Mouse (Mus musculus) kidney, adult 2 months (tissue): ENCODE measurements at regions not wholly inside any gene's neighbourhood (a gene's known extent, or its start where the extent isn't known, plus 50 kb on each side); places are given as distances from the start of the nearest gene placed in this dataset.
"Not testable (repeated sequence)": the region's sequence is repeated elsewhere in the genome, so short reads cannot be mapped to it uniquely, and the experiment has no call there.

ENCODE experiments used
- DNase-seq: peaks from one replicate; pipeline ENCODE4 v3.0.0; 2021
- H3K27ac ChIP-seq: fragments of 200-500 bp; 2 replicates; pipeline ENCODE4 v1.5.1; 2012; ENCODE audit warnings: low read depth, low read length, control low read depth, inconsistent platforms; ENCODE audit not compliant: insufficient read depth
- H3K27me3 ChIP-seq: fragments of 200-500 bp; replicated peaks from 2 replicates; pipeline ENCODE4 v1.6.1; 2012; ENCODE audit warnings: mild to moderate bottlenecking, moderate library complexity, low read length, inconsistent platforms; ENCODE audit not compliant: control insufficient read depth, insufficient read depth
- H3K36me3 ChIP-seq: fragments of 200-500 bp; 2 replicates; pipeline ENCODE4 v1.6.1; 2012; ENCODE audit warnings: mild to moderate bottlenecking, moderate library complexity, low read length, inconsistent platforms; ENCODE audit not compliant: control insufficient read depth, insufficient read depth
- H3K4me1 ChIP-seq: fragments of 200-500 bp; 2 replicates; pipeline ENCODE4 v1.6.1; 2011; ENCODE audit warnings: low read length; ENCODE audit not compliant: control insufficient read depth, insufficient read depth
- H3K4me3 ChIP-seq: fragments of 200-500 bp; 2 replicates; pipeline ENCODE4 v1.5.1; 2011; ENCODE audit warnings: mild to moderate bottlenecking, low read depth, low read length, control low read depth; ENCODE audit not compliant: insufficient read depth
- CTCF ChIP-seq: fragments of 200-500 bp; conservative IDR thresholded peaks from 2 replicates; pipeline ENCODE4 v1.5.1; 2011; ENCODE audit warnings: low read depth, mild to moderate bottlenecking, control low read depth, low read length, moderate library complexity, mixed read lengths; ENCODE audit not compliant: insufficient read depth, insufficient read length
- POLR2A ChIP-seq: fragments of 200-500 bp; IDR thresholded peaks from one replicate; pipeline ENCODE4 v1.6.1; 2011; ENCODE audit warnings: low read depth, low read length, control low read depth
- WGBS: fragments of 180-500 bp; shearing (Covaris S2); methylation state at CpG from one replicate; pipeline ENCODE4 v1.1.7; 2018; 5-methylcytosine and 5-hydroxymethylcytosine counted together

DNA sequence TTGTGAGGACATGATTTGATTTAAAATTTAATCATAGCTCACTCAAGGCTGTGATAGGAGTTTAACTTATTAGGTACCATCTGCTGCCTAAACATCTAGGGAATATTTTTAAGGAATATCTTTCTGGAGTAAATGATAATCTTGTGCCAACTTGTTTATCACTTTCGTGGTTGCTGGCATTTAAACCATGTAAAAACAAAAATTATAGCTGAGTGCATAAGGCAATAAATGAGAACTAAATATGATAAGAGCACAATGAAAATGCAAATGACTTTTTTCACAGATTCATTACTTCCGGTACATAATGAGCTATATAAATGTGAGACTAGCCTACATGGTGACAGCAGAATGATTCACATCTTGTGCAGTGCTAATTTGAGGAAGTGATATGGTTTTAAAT lies 221.8 kb upstream of the Tmprss15 start:
- WGBS = 54% methylated on average over 2 of the region's 2 CpGs
- Histone ChIP-seq H3K36me3 (no peaks in the 10 kb centered on the region), H3K4me3 (no peak overlapping the region), H3K27me3 (no peaks in the 10 kb centered on the region), H3K4me1 (no peaks in the 10 kb centered on the region), H3K27ac (no peak overlapping the region)
- TF ChIP-seq POLR2A = no peak
- no peak for TF ChIP-seq CTCF
- DNase-seq = no peak

DNA sequence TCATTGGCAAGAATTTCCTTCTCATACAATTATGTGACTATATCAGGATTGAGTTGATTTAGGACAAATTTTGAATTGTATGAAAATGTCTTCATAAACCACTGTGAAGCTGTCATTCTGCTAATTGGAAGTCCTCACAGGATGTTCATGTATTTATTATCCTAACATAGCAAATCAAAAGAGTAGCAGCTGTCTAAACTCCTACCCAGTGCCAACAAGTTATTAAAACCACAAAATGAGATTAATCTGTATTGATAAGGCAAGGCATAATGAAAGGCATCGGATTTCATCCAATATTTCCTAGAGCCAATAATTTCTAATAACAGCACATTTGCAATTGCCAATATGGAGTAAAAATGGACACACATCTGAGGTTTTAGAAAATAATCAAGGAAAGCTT lies 217.6 kb upstream of the Tmprss15 start:
- no peak for DNase-seq
- Histone ChIP-seq H3K4me1 (no peaks in the 10 kb centered on the region), H3K27ac (no peak overlapping the region), H3K36me3 (no peaks in the 10 kb centered on the region), H3K4me3 (no peak overlapping the region), H3K27me3 (no peaks in the 10 kb centered on the region)
- WGBS = 86% methylated on average over 1 of the region's 1 CpGs
- no peak for TF ChIP-seq CTCF
- no peak for TF ChIP-seq POLR2A

DNA sequence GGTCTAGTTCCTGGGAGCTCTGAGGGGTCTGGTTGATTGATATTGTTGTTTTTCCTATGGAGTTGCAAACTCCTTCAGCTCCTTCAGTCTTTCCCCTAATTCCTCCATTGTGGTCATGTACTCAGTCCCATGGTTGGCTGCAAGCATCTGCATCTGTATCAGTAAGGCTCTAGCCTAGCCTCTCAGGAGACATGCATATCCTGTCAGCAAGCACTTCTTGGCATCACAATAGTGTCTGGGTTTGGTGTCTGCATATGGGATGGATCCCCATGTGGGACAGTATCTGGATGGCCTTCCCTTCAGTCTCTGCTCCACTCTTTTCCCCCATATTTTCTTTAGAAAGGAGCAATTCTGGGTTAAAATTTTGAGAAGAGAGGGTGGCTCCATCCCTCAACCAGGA lies 205.7 kb upstream of the Tmprss15 start:
- H3K27ac ChIP-seq, DNase-seq, H3K4me3 ChIP-seq, H3K4me1 ChIP-seq, H3K27me3 ChIP-seq, H3K36me3 ChIP-seq: not testable (repeated sequence)

DNA sequence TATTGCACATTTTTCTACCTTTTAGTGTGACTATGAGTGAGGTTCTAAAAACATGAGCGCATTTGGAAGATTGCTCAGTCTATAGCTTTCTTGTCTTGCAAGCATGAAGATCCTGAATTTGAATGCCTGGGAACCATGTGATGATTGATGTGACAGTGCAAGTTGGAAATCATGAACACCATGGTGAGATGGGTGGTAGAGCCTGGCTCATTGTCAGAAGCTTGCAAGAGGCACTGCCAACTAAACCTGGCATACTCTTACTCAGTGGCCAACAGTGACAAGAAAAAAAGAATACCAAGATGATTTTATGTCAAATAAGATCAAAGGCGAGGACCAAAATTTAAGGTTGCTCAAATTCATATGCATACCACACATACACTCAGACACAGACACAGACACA lies 188.1 kb upstream of the Tmprss15 start:
- no peaks in the 10 kb centered on the region for H3K4me1 ChIP-seq
- no peak for DNase-seq
- H3K27ac ChIP-seq = no peak overlapping the region
- H3K4me3 ChIP-seq = no peak overlapping the region
- TF ChIP-seq CTCF (no peak), POLR2A (no peak)
- WGBS = 86% methylated on average over 2 of the region's 2 CpGs
- no peaks in the 10 kb centered on the region for H3K36me3 ChIP-seq
- H3K27me3 ChIP-seq = no peaks in the 10 kb centered on the region

DNA sequence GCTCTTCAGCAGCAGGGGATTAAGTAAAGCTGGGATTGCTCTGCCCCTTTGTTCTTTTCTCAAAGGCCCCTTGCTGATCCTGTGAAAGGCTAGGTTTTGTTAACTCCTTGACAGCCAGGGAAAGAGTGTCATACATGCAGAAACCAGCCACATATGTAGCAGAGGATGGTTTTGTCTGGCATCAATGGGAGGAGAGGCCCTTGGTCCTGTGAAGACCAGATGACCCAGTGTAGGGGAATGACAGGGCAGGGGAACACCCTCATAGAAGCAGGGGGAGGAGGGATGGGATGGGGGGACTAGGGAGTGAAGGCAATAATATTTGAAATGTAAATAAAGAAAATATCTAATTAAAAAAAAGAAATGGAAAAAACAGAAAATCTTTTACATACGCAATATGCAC lies 165.6 kb upstream of the Tmprss15 start:
- H3K27ac ChIP-seq = no peak overlapping the region
- H3K27me3 ChIP-seq = no peaks in the 10 kb centered on the region
- DNase-seq = no peak
- H3K4me3 ChIP-seq = no peak overlapping the region
- H3K36me3 ChIP-seq = no peaks in the 10 kb centered on the region
- TF ChIP-seq CTCF (no peak), POLR2A (no peak)
- 96% methylated on average over 1 of the region's 1 CpGs for WGBS
- no peaks in the 10 kb centered on the region for H3K4me1 ChIP-seq

DNA sequence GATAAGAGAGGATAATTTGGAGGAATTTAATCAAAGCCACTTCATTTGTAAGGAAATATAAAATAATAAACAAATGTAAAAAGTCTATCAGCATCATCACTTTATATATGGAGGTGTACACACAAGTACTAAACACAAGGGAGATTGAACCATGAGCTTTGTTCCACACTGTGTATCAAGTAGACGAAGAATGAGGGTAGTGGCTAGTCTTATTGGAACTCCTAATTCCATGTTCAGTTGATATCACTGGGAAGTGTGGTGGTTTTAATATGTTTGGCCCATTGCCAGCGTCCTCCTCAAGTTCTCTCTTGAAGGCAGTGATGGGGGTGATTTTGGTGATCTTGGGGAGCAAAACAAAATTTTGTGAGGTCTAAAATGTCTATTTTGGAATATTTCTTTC lies 165.2 kb upstream of the Tmprss15 start:
- H3K4me3 ChIP-seq = no peak overlapping the region
- TF ChIP-seq POLR2A (no peak), CTCF (no peak)
- no peak overlapping the region for H3K27ac ChIP-seq
- no peaks in the 10 kb centered on the region for H3K4me1 ChIP-seq
- H3K27me3 ChIP-seq = no peaks in the 10 kb centered on the region
- 49% methylated on average over 2 of the region's 2 CpGs for WGBS
- H3K36me3 ChIP-seq = no peaks in the 10 kb centered on the region
- DNase-seq = no peak

DNA sequence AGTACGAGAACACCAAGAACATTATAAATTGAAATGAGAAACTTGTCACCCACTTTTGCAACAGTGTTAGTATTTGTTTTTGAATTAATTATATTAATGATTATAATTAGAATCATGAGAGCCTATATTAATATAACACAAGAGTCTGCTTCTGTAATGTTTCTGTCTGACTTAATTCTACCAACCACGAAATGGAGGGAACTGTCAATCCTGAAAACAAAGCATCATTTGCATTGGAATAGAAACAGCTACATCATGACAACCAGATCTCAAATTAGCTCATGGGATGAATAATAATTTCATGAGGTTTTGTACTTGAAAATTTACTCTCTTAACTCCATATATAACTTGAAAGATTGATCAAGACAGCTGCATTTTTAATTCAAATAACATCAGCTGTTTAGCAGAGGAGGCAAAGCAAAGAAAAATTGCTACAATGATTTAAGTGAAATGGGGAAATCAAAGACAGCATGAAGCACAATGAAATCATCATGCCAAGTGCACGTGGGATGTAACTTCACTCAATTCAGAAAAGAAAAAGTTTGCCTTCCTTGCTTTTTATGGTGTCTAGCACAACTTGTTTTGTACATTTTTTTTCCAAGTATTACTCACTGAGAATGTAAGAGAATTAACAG lies 150.1 kb upstream of the Tmprss15 start:
- H3K4me3 ChIP-seq = no peak overlapping the region
- no peak for DNase-seq
- no peaks in the 10 kb centered on the region for H3K4me1 ChIP-seq
- H3K27ac ChIP-seq = no peak overlapping the region
- TF ChIP-seq POLR2A = no peak
- no peak for TF ChIP-seq CTCF
- H3K27me3 ChIP-seq = no peaks in the 10 kb centered on the region
- H3K36me3 ChIP-seq = no peaks in the 10 kb centered on the region
- 71% methylated on average over 3 of the region's 3 CpGs for WGBS

DNA sequence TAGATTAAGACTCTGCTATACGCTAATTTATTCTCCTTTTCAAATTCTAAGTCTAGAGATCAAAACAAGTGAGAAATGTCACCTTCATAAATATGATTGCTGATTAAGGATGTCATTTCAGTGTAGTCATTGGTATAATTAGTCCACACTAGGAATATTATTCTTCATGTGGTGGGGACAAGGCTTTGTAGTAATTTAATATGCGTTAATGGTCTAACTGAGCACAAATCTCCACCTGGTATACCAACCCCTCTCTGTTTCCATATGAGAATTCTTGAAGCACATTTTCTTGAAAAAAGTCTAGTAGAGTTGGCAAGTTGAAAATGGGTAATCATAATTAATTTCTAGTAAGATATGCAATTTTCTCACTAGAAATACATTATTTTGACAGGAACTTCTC lies 149.3 kb upstream of the Tmprss15 start:
- H3K4me1 ChIP-seq = no peaks in the 10 kb centered on the region
- no peak for TF ChIP-seq CTCF
- TF ChIP-seq POLR2A = no peak
- 84% methylated on average over 2 of the region's 2 CpGs for WGBS
- no peaks in the 10 kb centered on the region for H3K27me3 ChIP-seq
- H3K36me3 ChIP-seq = no peaks in the 10 kb centered on the region
- no peak for DNase-seq
- H3K27ac ChIP-seq = no peak overlapping the region
- no peak overlapping the region for H3K4me3 ChIP-seq
